ENCODE assay signal across 8 mouse cellular contexts in the genomic region with DNA sequence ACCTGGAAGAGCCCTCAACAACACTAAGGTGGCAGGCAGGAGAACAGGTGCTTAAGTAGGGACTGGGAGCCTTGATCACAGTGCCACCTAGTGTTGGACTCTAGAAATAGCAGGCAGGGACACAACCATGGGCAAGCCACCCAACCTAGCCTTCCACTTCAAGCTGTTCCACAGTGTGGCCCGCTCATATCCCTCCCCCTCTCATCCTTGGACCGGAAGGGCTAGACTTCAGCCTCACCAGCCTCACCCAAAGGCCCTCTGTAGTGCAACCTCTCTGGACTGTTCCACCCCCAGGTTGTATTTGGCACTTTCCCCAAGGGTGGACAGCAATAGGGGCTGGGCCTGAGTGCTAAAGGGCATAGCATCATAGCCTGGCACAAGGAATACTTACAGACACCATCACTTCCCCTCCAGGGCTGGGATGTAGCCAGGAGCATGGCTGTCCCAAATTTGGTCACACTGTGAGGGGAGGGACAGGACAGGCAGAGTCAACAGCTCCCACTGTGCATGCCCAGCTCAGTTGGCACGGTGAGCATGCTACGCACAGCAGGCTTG.
A peak's percentile ranks its signal among the peaks of the same experiment; 100 is the strongest.
DNase-seq lines count a peak whose midpoint lies in the region; ATAC-seq and TF ChIP-seq lines count a peak whose summit lies in the region.

No protein-coding gene starts in this region.

- H3K4me1 ChIP-seq in forebrain, embryonic 15.5 days = no peaks in the 10 kb centered on the region
- H3K4me1 ChIP-seq in kidney, adult 2 months (ENCODE audit: control insufficient read depth, insufficient read depth, low read length) = no peaks in the 10 kb centered on the region
- no peaks in the 10 kb centered on the region for H3K4me1 ChIP-seq in limb, embryonic 12.5 days (replicated peaks)

- 0 out of 2 replicates have a peak, but pooled peaks have one; percentile 48 for ATAC-seq in forebrain, embryonic 15.5 days (replicated peaks)
- peak; percentile 35; the same call in 1 of the 2 replicates for ATAC-seq in limb, embryonic 12.5 days (ENCODE audit: insufficient number of reproducible peaks, insufficient read depth, low FRiP score, low TSS enrichment, low read depth)

- no peak overlapping the region for H3K4me2 ChIP-seq in forebrain, embryonic 15.5 days (replicated peaks)
- no peak overlapping the region for H3K4me2 ChIP-seq in limb, embryonic 12.5 days

- no peaks in the 10 kb centered on the region for H3K27me3 ChIP-seq in forebrain, embryonic 15.5 days
- H3K27me3 ChIP-seq in kidney, adult 2 months (replicated peaks; ENCODE audit: control insufficient read depth, insufficient read depth, low read length) = no peaks in the 10 kb centered on the region
- 0 out of 2 replicates have a peak, but pooled peaks cover 8% of the 10 kb centered on the region for H3K27me3 ChIP-seq in limb, embryonic 12.5 days

- no peak for TF ChIP-seq POLR2A in kidney, adult 2 months (IDR thresholded peaks at IDR 0.05; ENCODE audit: low read depth, low read length)

- H3K27ac ChIP-seq in forebrain, embryonic 15.5 days (replicated peaks) = no peak overlapping the region
- H3K27ac ChIP-seq in kidney, adult 2 months (ENCODE audit: insufficient read depth, low read depth, low read length) = no peak overlapping the region
- H3K27ac ChIP-seq in limb, embryonic 12.5 days = no peak overlapping the region

- no peaks in the 10 kb centered on the region for H3K9me3 ChIP-seq in forebrain, embryonic 15.5 days
- H3K9me3 ChIP-seq in limb, embryonic 12.5 days = no peaks in the 10 kb centered on the region

- H3K9ac ChIP-seq in forebrain, embryonic 15.5 days (replicated peaks) = no peak overlapping the region
- H3K9ac ChIP-seq in limb, embryonic 12.5 days (replicated peaks) = no peak overlapping the region

- H3K36me3 ChIP-seq in forebrain, embryonic 15.5 days = no peaks in the 10 kb centered on the region
- no peaks in the 10 kb centered on the region for H3K36me3 ChIP-seq in kidney, adult 2 months (ENCODE audit: control insufficient read depth, insufficient read depth, low read length)
- no peaks in the 10 kb centered on the region for H3K36me3 ChIP-seq in limb, embryonic 12.5 days

- 56% methylated on average over 4 of the region's 4 CpGs for WGBS in forebrain, embryonic 15.5 days
- WGBS in kidney, adult 2 months = 53% methylated on average over 4 of the region's 4 CpGs
- 53% methylated on average over 4 of the region's 4 CpGs for WGBS in limb, embryonic 12.5 days

- H3K4me3 ChIP-seq in forebrain, embryonic 15.5 days = no peak overlapping the region
- no peak overlapping the region for H3K4me3 ChIP-seq in kidney, adult 2 months (ENCODE audit: insufficient read depth, low read depth, low read length)
- no peak overlapping the region for H3K4me3 ChIP-seq in limb, embryonic 12.5 days (replicated peaks)

- peak; percentile 14 for DNase-seq in spleen, adult 12 weeks (ENCODE audit: low spot score)
- DNase-seq in spleen, postnatal 14 days (ENCODE audit: low spot score in 2 of 2) = no peak
- peak; percentile 29 for DNase-seq in c-Kit-positive CD71-positive TER-119-positive erythroid progenitor cells, embryonic 14.5 days (ENCODE audit: low spot score)
- peak; percentile 55 for DNase-seq in kidney, adult 2 months
- peak; percentile 61 for DNase-seq in neural tube, embryonic 10.5 days (ENCODE audit: extremely low spot score, low spot score)
- peak; percentile 49 for DNase-seq in testis, postnatal 14 days (ENCODE audit: low spot score)

- TF ChIP-seq CTCF in kidney, adult 2 months (conservative IDR thresholded peaks at IDR 0.05; ENCODE audit: insufficient read depth, insufficient read length, low read depth, low read length) = peak; percentile 90

Comparison
In these comparisons a context has a peak if more than half of its experiments do, and no peak if none do; other contexts are left out.
1. DNase-seq: peak in spleen, adult 12 weeks (single experiment), c-Kit-positive CD71-positive TER-119-positive erythroid progenitor cells, embryonic 14.5 days (single experiment), kidney, adult 2 months (single experiment), neural tube, embryonic 10.5 days (single experiment) and testis, postnatal 14 days (single experiment); none in spleen, postnatal 14 days (0 of 2).